Mouse (Mus musculus) heart, embryonic 13.5 days (tissue): ENCODE measurements around the gene Olfr765. TPM values are rescaled to one million over a fixed set of nuclear protein-coding genes. Genes with fewer than 3 reads are reported as not detected.

Source experiments
- ATAC-seq: fragments of 200-750 bp; cut with Nextera tagmentation; 2 replicates; pipeline ENCODE4 v1.8.0; 2017; ENCODE audit warnings: moderate TSS enrichment; ENCODE audit not compliant: insufficient number of reproducible peaks, low FRiP score, low TSS enrichment; ENCODE audit errors: extremely low read depth
- H3K27ac ChIP-seq: fragments of 300-500 bp; sonication (generic); replicated peaks from 2 replicates; pipeline ENCODE4 v1.5.1; 2015; ENCODE audit warnings: moderate library complexity, mild to moderate bottlenecking, inconsistent platforms
- H3K27me3 ChIP-seq: fragments of 300-500 bp; sonication (generic); replicated peaks from 2 replicates; pipeline ENCODE4 v1.6.1; 2015; ENCODE audit warnings: mild to moderate bottlenecking, inconsistent platforms
- H3K36me3 ChIP-seq: fragments of 300-500 bp; sonication (generic); 2 replicates; pipeline ENCODE4 v1.6.1; 2015; ENCODE audit warnings: mild to moderate bottlenecking, inconsistent platforms
- H3K4me1 ChIP-seq: fragments of 300-500 bp; sonication (generic); 2 replicates; pipeline ENCODE4 v1.6.1; 2015; ENCODE audit warnings: inconsistent platforms
- H3K4me2 ChIP-seq: fragments of 300-500 bp; sonication (generic); 2 replicates; pipeline ENCODE4 v1.6.1; 2015; ENCODE audit warnings: inconsistent platforms, mild to moderate bottlenecking, moderate library complexity
- H3K4me3 ChIP-seq: fragments of 300-500 bp; sonication (generic); 2 replicates; pipeline ENCODE4 v1.5.1; 2015; ENCODE audit warnings: moderate library complexity, mild to moderate bottlenecking, inconsistent platforms
- H3K9ac ChIP-seq: fragments of 300-500 bp; sonication (generic); 2 replicates; pipeline ENCODE4 v1.6.1; 2015; ENCODE audit warnings: inconsistent platforms, mild to moderate bottlenecking, moderate library complexity
- H3K9me3 ChIP-seq: fragments of 300-500 bp; sonication (generic); 2 replicates; pipeline ENCODE4 v1.6.1; 2016; ENCODE audit warnings: inconsistent platforms
- WGBS: fragments of 180-500 bp; shearing (Covaris S2); methylation state at CpG from one replicate; pipeline ENCODE4 v1.1.7; 2015; ENCODE audit warnings: mixed read lengths; 5-methylcytosine and 5-hydroxymethylcytosine counted together
- polyA plus RNA-seq: library from polyadenylated mRNA; unstranded; fragments of >200 nt; fragmentation: Nextera tagmentation; extraction: Ambion mirVana; gene quantifications from 2 replicates; pipeline ENCODE4 v1.2.1, GENCODE M21; 2015

Gene Olfr765
- polyA plus RNA-seq, 1 experiment from 2014 or later: not detected

- Histone ChIP-seq H3K27me3 (no peaks in the 10 kb centered on the region), H3K4me2 (no peak overlapping the region), H3K4me3 (no peak overlapping the region), H3K27ac (no peak overlapping the region), H3K4me1 (no peaks in the 10 kb centered on the region), H3K36me3 (no peaks in the 10 kb centered on the region), H3K9ac (no peak overlapping the region), H3K9me3 (peaks cover 12% of the 10 kb centered on the region)
- WGBS: 61% methylated on average over 14 of the region's 14 CpGs
- no peak for ATAC-seq
These were observed 45.5 kb downstream of the Olfr765 start for GRCm38 (mm10) chr10:129004032-129004920.

GRCm38 (mm10) chr10:128996523-128997040 is 53.2 kb downstream of the Olfr765 start:
- WGBS: 57% methylated on average over 4 of the region's 4 CpGs
- H3K9ac ChIP-seq: no peak overlapping the region
- no peak for ATAC-seq

GRCm38 (mm10) chr10:128995796-128996195 is 54.0 kb downstream of the Olfr765 start:
- WGBS: 90% methylated on average over 1 of the region's 1 CpGs
- Histone ChIP-seq H3K36me3 (no peaks in the 10 kb centered on the region), H3K9ac (no peak overlapping the region), H3K27me3 (no peaks in the 10 kb centered on the region), H3K27ac (no peak overlapping the region), H3K4me1 (no peaks in the 10 kb centered on the region), H3K4me2 (no peak overlapping the region), H3K4me3 (no peak overlapping the region), H3K9me3 (no peaks in the 10 kb centered on the region)
- no peak for ATAC-seq

More at GRCm38 (mm10) chr10:128996523-128997040, 53.2 kb downstream of the Olfr765 start:
- no peaks in the 10 kb centered on the region for H3K9me3 ChIP-seq
- H3K4me3 ChIP-seq: no peak overlapping the region
- no peak overlapping the region for H3K27ac ChIP-seq
- no peak overlapping the region for H3K4me2 ChIP-seq
- H3K4me1 ChIP-seq: no peaks in the 10 kb centered on the region
- H3K36me3 ChIP-seq: no peaks in the 10 kb centered on the region
- H3K27me3 ChIP-seq: no peaks in the 10 kb centered on the region

Other genes starting within 250 kb of the Olfr765 start
- 35.3 and 38.8 TPM in 2 replicates for gene Dnajc14, start 245.9 kb downstream of the Olfr765 start, polyA plus RNA-seq
- 18.7 and 19.0 TPM in 2 replicates for gene Tmem198b, start 245.6 kb downstream of the Olfr765 start, polyA plus RNA-seq
- gene Sarnp, start 232.7 kb downstream of the Olfr765 start, polyA plus RNA-seq: 164 and 175 TPM in 2 replicates
- gene Ormdl2, start 228.4 kb downstream of the Olfr765 start, polyA plus RNA-seq: 47.2 and 50.0 TPM in 2 replicates
- 2.8 and 3.6 TPM in 2 replicates for gene Gdf11, start 158.3 kb downstream of the Olfr765 start, polyA plus RNA-seq
- 370 and 426 TPM in 2 replicates for gene Cd63, start 149.0 kb downstream of the Olfr765 start, polyA plus RNA-seq
- gene Rdh5, start 127.1 kb downstream of the Olfr765 start, polyA plus RNA-seq: 8.9 and 10.3 TPM in 2 replicates
- gene Bloc1s1, start 126.0 kb downstream of the Olfr765 start, polyA plus RNA-seq: 199 and 223 TPM in 2 replicates
- gene Itga7, start 116.2 kb downstream of the Olfr765 start, polyA plus RNA-seq: 2.4 and 2.9 TPM in 2 replicates
- 0.15 TPM in 1 of 2 replicates, not detected in the other for gene Mettl7b, start 89.0 kb downstream of the Olfr765 start, polyA plus RNA-seq
- not detected in 2 replicates for gene Olfr9, start 60.6 kb downstream of the Olfr765 start, polyA plus RNA-seq
- gene Olfr763, start 39.2 kb downstream of the Olfr765 start, polyA plus RNA-seq: not detected in 2 replicates
- gene Olfr764-ps1, start 10.1 kb downstream of the Olfr765 start, polyA plus RNA-seq: not detected in 2 replicates
- not detected in 2 replicates for gene Olfr766-ps1, start 19.0 kb upstream of the Olfr765 start, polyA plus RNA-seq
- not detected in 2 replicates for gene Olfr767, start 32.9 kb upstream of the Olfr765 start, polyA plus RNA-seq
- not detected in 2 replicates for gene Olfr768, start 49.4 kb upstream of the Olfr765 start, polyA plus RNA-seq
- gene Olfr769, start 67.9 kb upstream of the Olfr765 start, polyA plus RNA-seq: 0.13 TPM in 1 of 2 replicates, not detected in the other
- not detected in 2 replicates for gene Olfr770, start 89.0 kb upstream of the Olfr765 start, polyA plus RNA-seq
- gene Olfr771, start 114.8 kb upstream of the Olfr765 start, polyA plus RNA-seq: not detected in 2 replicates
- not detected in 2 replicates for gene Olfr772, start 127.9 kb upstream of the Olfr765 start, polyA plus RNA-seq
- gene Olfr773, start 137.4 kb upstream of the Olfr765 start, polyA plus RNA-seq: not detected in 2 replicates
- gene Olfr774, start 186.2 kb upstream of the Olfr765 start, polyA plus RNA-seq: not detected in 2 replicates
- not detected in 2 replicates for gene Olfr775, start 198.4 kb upstream of the Olfr765 start, polyA plus RNA-seq
- gene Olfr776, start 209.1 kb upstream of the Olfr765 start, polyA plus RNA-seq: not detected in 2 replicates
- gene Olfr777, start 221.5 kb upstream of the Olfr765 start, polyA plus RNA-seq: not detected in 2 replicates